Mouse (Mus musculus): ENCODE data around the gene Ylpm1. TPM values are rescaled to one million over a fixed set of nuclear protein-coding genes. Genes with fewer than 3 reads are reported as not detected.

The Ylpm1 gene
- 9.2 TPM in 2 replicates for polyA plus RNA-seq (2015; fragmentation: Nextera tagmentation; extraction: Ambion mirVana)

GRCm38 (mm10) chr12:84996083-84996496, at the start of gene Ylpm1:
TSS of gene Ylpm1 (plus strand) at chr12:84996321.
- WGBS (ENCODE audit: insufficient replicate concordance): under 1% methylated on average over 45 of the region's 45 CpGs
- Histone ChIP-seq H3K36me3 (no peaks in the 10 kb centered on the region), H3K4me2 (peak within 1 kb of the TSS; percentile 96), H3K27ac (peak within 1 kb of the TSS; percentile 90), H3K4me1 (replicated peaks) (peaks cover 48% of the 10 kb centered on the region), H3K9me3 (replicated peaks) (no peaks in the 10 kb centered on the region), H3K9ac (peak within 1 kb of the TSS; percentile 96), H3K4me3 (replicated peaks) (peak within 1 kb of the TSS; percentile 89), H3K27me3 (no peaks in the 10 kb centered on the region)
- peak; percentile 95 for DNase-seq
- peak; percentile 96 for ATAC-seq (ENCODE audit: low read depth)

DNA sequence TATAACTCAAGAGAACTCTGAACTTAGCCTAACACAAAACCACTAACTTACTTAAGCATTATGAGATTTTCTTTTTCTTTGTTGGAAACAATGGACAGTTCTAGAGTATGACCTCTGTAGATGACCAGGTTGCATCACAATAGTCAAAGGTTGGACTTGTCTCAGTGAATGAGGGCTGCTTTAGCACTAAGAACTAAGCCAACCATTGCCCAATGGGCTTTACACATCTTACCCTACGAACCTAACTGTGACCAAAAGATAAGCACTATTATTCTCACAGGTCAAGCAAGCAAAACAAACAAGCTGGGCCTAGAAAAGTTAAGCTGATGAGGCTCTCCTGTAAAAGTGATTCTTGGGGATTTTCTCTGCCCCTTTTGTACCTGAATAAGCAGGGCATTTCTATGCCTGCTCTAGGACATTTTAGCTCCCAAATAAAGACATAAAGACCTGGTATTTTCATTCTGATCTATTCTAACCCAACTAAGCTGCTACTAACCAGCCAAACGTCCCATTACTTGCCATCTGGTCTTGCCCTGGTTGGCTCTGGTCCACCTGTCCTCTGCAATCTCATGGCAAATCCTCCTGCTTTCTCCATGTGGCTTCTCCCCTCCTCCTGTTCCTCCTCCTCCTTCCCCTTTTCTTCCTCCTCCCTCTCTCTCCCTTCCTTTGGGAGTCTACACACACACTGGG, 48.1 kb upstream of the Ylpm1 start:
- DNase-seq (no peak), ATAC-seq (ENCODE audit: low read depth) (no peak)
- peak overlapping the region; percentile 31 for H3K27ac ChIP-seq
- no peak overlapping the region for H3K4me3 ChIP-seq (replicated peaks)
- H3K4me2 ChIP-seq: no peak overlapping the region
- peaks cover 34% of the 10 kb centered on the region for H3K4me1 ChIP-seq (replicated peaks)
- no peak overlapping the region for H3K9ac ChIP-seq
- 59% methylated on average over 2 of the region's 2 CpGs for WGBS (ENCODE audit: insufficient replicate concordance)
- no peaks in the 10 kb centered on the region for H3K9me3 ChIP-seq (replicated peaks)
- peaks cover 72% of the 10 kb centered on the region for H3K36me3 ChIP-seq
- H3K27me3 ChIP-seq: no peaks in the 10 kb centered on the region

DNA sequence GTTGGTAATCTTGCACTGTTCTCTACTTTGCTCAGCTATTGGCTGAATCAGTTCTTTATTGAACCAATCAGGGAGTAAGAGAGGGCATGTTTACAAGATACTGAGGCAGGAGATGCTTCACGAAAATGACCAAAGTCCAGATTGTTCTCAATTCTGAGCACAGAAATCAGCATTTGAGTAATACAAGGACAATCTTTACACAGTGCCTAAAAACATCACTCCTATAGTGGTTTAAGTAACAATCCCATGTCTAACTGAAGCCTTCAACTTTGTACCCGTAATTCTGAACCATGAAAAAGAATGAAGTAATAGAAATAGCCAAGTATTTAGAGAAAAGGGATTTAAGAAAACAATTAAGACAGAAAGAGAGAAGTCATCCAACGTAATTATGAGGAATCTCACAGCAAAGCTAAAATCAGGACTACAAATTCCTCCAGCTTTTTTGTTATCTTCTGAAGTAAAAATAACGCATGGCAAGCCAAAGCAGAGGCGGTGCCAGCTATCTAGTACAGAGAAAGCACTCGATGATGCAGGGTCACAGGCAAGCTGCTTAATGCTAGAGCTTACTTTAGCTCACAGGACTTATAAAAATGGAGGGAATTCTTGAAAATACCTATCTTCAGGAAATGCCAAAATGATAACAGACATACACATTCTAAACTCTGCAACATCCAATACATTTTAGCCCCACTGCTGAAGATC, 47.4 kb upstream of the Ylpm1 start:
- no peak for DNase-seq

GRCm38 (mm10) chr12:84950763-84951162, 45.4 kb upstream of the Ylpm1 start:
- H3K4me1 ChIP-seq (replicated peaks): peaks cover 7% of the 10 kb centered on the region
- no peak overlapping the region for H3K9ac ChIP-seq
- no peak for ATAC-seq (ENCODE audit: low read depth)
- no peak overlapping the region for H3K27ac ChIP-seq
- H3K27me3 ChIP-seq: no peaks in the 10 kb centered on the region
- H3K4me2 ChIP-seq: no peak overlapping the region
- no peaks in the 10 kb centered on the region for H3K9me3 ChIP-seq (replicated peaks)
- DNase-seq: no peak
- 86% methylated on average over 6 of the region's 6 CpGs for WGBS (ENCODE audit: insufficient replicate concordance)
- no peak overlapping the region for H3K4me3 ChIP-seq (replicated peaks)
- H3K36me3 ChIP-seq: peaks cover 65% of the 10 kb centered on the region

More for the DNA sequence above, 47.4 kb upstream of the Ylpm1 start:
- Histone ChIP-seq H3K9me3 (replicated peaks) (no peaks in the 10 kb centered on the region), H3K9ac (no peak overlapping the region), H3K4me1 (replicated peaks) (peaks cover 27% of the 10 kb centered on the region), H3K27ac (peak overlapping the region; percentile 31; the same call in 1 of the 2 replicates), H3K4me2 (no peak overlapping the region), H3K36me3 (peaks cover 69% of the 10 kb centered on the region), H3K27me3 (no peaks in the 10 kb centered on the region), H3K4me3 (replicated peaks) (no peak overlapping the region)
- WGBS (ENCODE audit: insufficient replicate concordance): 77% methylated on average over 6 of the region's 6 CpGs
- ATAC-seq (ENCODE audit: low read depth): no peak

GRCm38 (mm10) chr12:84951531-84951930, 44.6 kb upstream of the Ylpm1 start:
- H3K4me3 ChIP-seq (replicated peaks): no peak overlapping the region
- H3K9me3 ChIP-seq (replicated peaks): no peaks in the 10 kb centered on the region
- H3K4me1 ChIP-seq (replicated peaks): peaks cover 5% of the 10 kb centered on the region; the same call in 1 of the 2 replicates
- no peaks in the 10 kb centered on the region for H3K27me3 ChIP-seq
- DNase-seq (no peak), ATAC-seq (ENCODE audit: low read depth) (no peak)
- H3K9ac ChIP-seq: no peak overlapping the region
- H3K36me3 ChIP-seq: peaks cover 66% of the 10 kb centered on the region
- 70% methylated on average over 8 of the region's 8 CpGs for WGBS (ENCODE audit: insufficient replicate concordance)
- no peak overlapping the region for H3K4me2 ChIP-seq
- no peak overlapping the region for H3K27ac ChIP-seq

- Histone ChIP-seq H3K4me2 (no peak overlapping the region), H3K9me3 (replicated peaks) (no peaks in the 10 kb centered on the region), H3K4me3 (replicated peaks) (no peak overlapping the region), H3K36me3 (peaks cover 59% of the 10 kb centered on the region), H3K4me1 (replicated peaks) (peaks cover 5% of the 10 kb centered on the region; the same call in 1 of the 2 replicates), H3K27ac (no peak overlapping the region), H3K27me3 (no peaks in the 10 kb centered on the region), H3K9ac (no peak overlapping the region)
- DNase-seq (no peak), ATAC-seq (ENCODE audit: low read depth) (no peak)
- 73% methylated on average over 1 of the region's 1 CpGs for WGBS (ENCODE audit: insufficient replicate concordance)
These were observed 43.8 kb upstream of the Ylpm1 start for GRCm38 (mm10) chr12:84952351-84952750.

GRCm38 (mm10) chr12:84956317-84956716, 39.8 kb upstream of the Ylpm1 start:
- 90% methylated on average over 3 of the region's 3 CpGs for WGBS (ENCODE audit: insufficient replicate concordance)

GRCm38 (mm10) chr12:84958794-84959356, 37.2 kb upstream of the Ylpm1 start:
- Histone ChIP-seq H3K36me3 (peaks cover 38% of the 10 kb centered on the region), H3K4me2 (no peak overlapping the region), H3K4me1 (replicated peaks) (peaks cover 31% of the 10 kb centered on the region), H3K4me3 (replicated peaks) (no peak overlapping the region), H3K9me3 (replicated peaks) (no peaks in the 10 kb centered on the region), H3K27me3 (no peaks in the 10 kb centered on the region), H3K9ac (no peak overlapping the region), H3K27ac (0 out of 2 replicates have a peak overlapping the region, but pooled peaks have one; percentile 4)
- ATAC-seq (ENCODE audit: low read depth) (no peak), DNase-seq (no peak)
- WGBS (ENCODE audit: insufficient replicate concordance): 71% methylated on average over 1 of the region's 1 CpGs

More at GRCm38 (mm10) chr12:84956317-84956716, 39.8 kb upstream of the Ylpm1 start:
- Histone ChIP-seq H3K4me3 (replicated peaks) (no peak overlapping the region), H3K27me3 (no peaks in the 10 kb centered on the region), H3K9me3 (replicated peaks) (no peaks in the 10 kb centered on the region), H3K9ac (no peak overlapping the region), H3K4me1 (replicated peaks) (peaks cover 12% of the 10 kb centered on the region), H3K27ac (no peak overlapping the region), H3K36me3 (peaks cover 33% of the 10 kb centered on the region), H3K4me2 (no peak overlapping the region)
- ATAC-seq (ENCODE audit: low read depth): no peak
- DNase-seq: no peak

DNA sequence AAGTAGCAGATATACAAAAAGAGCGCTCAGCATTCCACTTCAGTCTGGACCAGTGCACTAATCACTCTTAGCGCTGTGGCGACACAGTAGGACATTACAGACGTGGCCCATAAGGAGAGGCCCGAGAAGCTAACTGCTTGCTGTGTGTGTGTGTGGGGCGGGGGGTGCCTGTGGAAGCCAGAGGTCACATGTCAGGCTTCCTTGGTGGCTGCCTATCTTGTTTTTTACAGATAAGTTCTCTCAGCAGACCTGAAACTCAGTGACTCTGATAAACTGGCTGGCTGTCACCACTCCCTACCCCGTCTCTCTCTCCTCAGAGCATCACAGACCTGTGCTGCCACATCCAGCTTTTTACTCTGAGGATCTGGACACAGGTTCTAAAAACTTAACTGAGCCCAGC, 33.5 kb upstream of the Ylpm1 start:
- WGBS (ENCODE audit: insufficient replicate concordance): 29% methylated on average over 7 of the region's 7 CpGs
- peak overlapping the region; percentile 59 for H3K4me2 ChIP-seq

GRCm38 (mm10) chr12:84968831-84969655, 27.1 kb upstream of the Ylpm1 start:
- DNase-seq (peak; percentile 43), ATAC-seq (ENCODE audit: low read depth) (peak; percentile 76)
- H3K36me3 ChIP-seq: peaks cover 30% of the 10 kb centered on the region
- H3K4me2 ChIP-seq: peak overlapping the region; percentile 74
- peak overlapping the region; percentile 89 for H3K27ac ChIP-seq
- H3K27me3 ChIP-seq: no peaks in the 10 kb centered on the region
- H3K4me3 ChIP-seq (replicated peaks): peak overlapping the region; percentile 87
- H3K9me3 ChIP-seq (replicated peaks): no peaks in the 10 kb centered on the region
- peaks cover 58% of the 10 kb centered on the region for H3K4me1 ChIP-seq (replicated peaks)
- 33% methylated on average over 16 of the region's 16 CpGs for WGBS (ENCODE audit: insufficient replicate concordance)
- peak overlapping the region; percentile 88 for H3K9ac ChIP-seq

More for the DNA sequence above, 33.5 kb upstream of the Ylpm1 start:
- peak overlapping the region; percentile 63 for H3K9ac ChIP-seq
- H3K4me3 ChIP-seq (replicated peaks): peak overlapping the region; percentile 18
- H3K36me3 ChIP-seq: peaks cover 41% of the 10 kb centered on the region
- no peaks in the 10 kb centered on the region for H3K27me3 ChIP-seq
- ATAC-seq (ENCODE audit: low read depth) (peak; percentile 99), DNase-seq (peak; percentile 80)
- H3K4me1 ChIP-seq (replicated peaks): peaks cover 66% of the 10 kb centered on the region
- peak overlapping the region; percentile 95 for H3K27ac ChIP-seq
- no peaks in the 10 kb centered on the region for H3K9me3 ChIP-seq (replicated peaks)
